Mouse (Mus musculus) lung, adult 2 months (tissue): ENCODE measurements around the gene Gm49342.

Experiments
- CTCF ChIP-seq: fragments of 200-500 bp; IDR thresholded peaks from 2 replicates; pipeline ENCODE4 v1.5.1; 2011; ENCODE audit warnings: mild to moderate bottlenecking, low read length, control low read depth; ENCODE audit not compliant: insufficient read depth
- POLR2A ChIP-seq: fragments of 200-500 bp; IDR thresholded peaks from 2 replicates; pipeline ENCODE4 v1.6.1; 2011; ENCODE audit warnings: low read depth, mild to moderate bottlenecking, control low read depth, low read length, borderline replicate concordance; ENCODE audit errors: extremely low read depth

DNA sequence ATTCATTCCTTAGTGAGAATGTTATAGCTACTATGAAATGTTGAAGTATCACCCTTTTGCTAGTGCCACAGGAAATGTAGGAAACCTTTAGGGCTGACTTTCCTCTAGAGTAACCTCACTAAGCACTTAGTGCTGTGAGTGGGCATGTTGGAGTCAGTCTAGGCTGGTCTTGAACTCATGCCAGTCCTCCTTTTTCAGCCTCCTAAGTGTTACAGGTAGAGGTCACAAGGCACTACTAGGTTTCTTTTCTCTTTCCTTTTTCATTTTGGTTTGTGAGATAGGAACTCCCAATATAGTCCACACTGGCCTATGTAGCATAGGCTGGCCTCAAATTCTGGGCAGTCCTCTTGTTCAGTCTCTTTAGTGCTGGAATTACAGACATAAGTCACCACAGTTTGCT, 48.9 kb upstream of the Gm49342 start:
- no peak for TF ChIP-seq CTCF
- no peak for TF ChIP-seq POLR2A
